Mouse (Mus musculus): ENCODE measurements at regions not wholly inside any gene's neighbourhood (a gene's known extent, or its start where the extent isn't known, plus 50 kb on each side); places are given as distances from the start of the nearest gene placed in this dataset.

GRCm38 (mm10) chr3:132484814-132485213 is 144.8 kb upstream of the Gimd1 start:
- TF ChIP-seq POLR2A (IDR thresholded peaks at IDR 0.05; ENCODE audit: insufficient read depth, low read length), result no peak
- no peak for TF ChIP-seq CTCF (IDR thresholded peaks at IDR 0.05; ENCODE audit: low read depth, low read length)
- no peak for TF ChIP-seq EP300 (IDR thresholded peaks at IDR 0.05; ENCODE audit: insufficient read depth, low read depth, low read length)
- H3K9ac ChIP-seq (ENCODE audit: low read depth, poor library complexity, severe bottlenecking), result no peak overlapping the region

GRCm38 (mm10) chr3:132485553-132485952 is 144.1 kb upstream of the Gimd1 start:
- no peaks in the 10 kb centered on the region for H3K9me3 ChIP-seq (replicated peaks; ENCODE audit: control insufficient read depth, insufficient read depth, low read length, poor library complexity, severe bottlenecking)
- TF ChIP-seq EP300 (IDR thresholded peaks at IDR 0.05; ENCODE audit: insufficient read depth, low read depth, low read length) (no peak), CTCF (IDR thresholded peaks at IDR 0.05; ENCODE audit: low read depth, low read length) (no peak), POLR2A (IDR thresholded peaks at IDR 0.05; ENCODE audit: insufficient read depth, low read length) (no peak)
- no peaks in the 10 kb centered on the region for H3K4me1 ChIP-seq (ENCODE audit: control insufficient read depth, insufficient read depth, low read length)
- H3K4me3 ChIP-seq (ENCODE audit: low read depth, low read length), result no peak overlapping the region
- H3K9ac ChIP-seq (ENCODE audit: low read depth, poor library complexity, severe bottlenecking), result no peak overlapping the region
- no peaks in the 10 kb centered on the region for H3K27me3 ChIP-seq (ENCODE audit: control insufficient read depth, insufficient read depth, low read length, poor library complexity, severe bottlenecking)
- H3K27ac ChIP-seq (ENCODE audit: insufficient read depth, low read length), result no peak overlapping the region
- no peaks in the 10 kb centered on the region for H3K36me3 ChIP-seq (ENCODE audit: control insufficient read depth, insufficient read depth, low read length, poor library complexity, severe bottlenecking)

More at GRCm38 (mm10) chr3:132484814-132485213, 144.8 kb upstream of the Gimd1 start:
- H3K4me1 ChIP-seq (ENCODE audit: control insufficient read depth, insufficient read depth, low read length), result no peaks in the 10 kb centered on the region
- no peaks in the 10 kb centered on the region for H3K36me3 ChIP-seq (ENCODE audit: control insufficient read depth, insufficient read depth, low read length, poor library complexity, severe bottlenecking)
- H3K4me3 ChIP-seq (ENCODE audit: low read depth, low read length), result no peak overlapping the region
- H3K27me3 ChIP-seq (ENCODE audit: control insufficient read depth, insufficient read depth, low read length, poor library complexity, severe bottlenecking), result no peaks in the 10 kb centered on the region
- H3K9me3 ChIP-seq (replicated peaks; ENCODE audit: control insufficient read depth, insufficient read depth, low read length, poor library complexity, severe bottlenecking), result no peaks in the 10 kb centered on the region
- H3K27ac ChIP-seq (ENCODE audit: insufficient read depth, low read length), result no peak overlapping the region

GRCm38 (mm10) chr3:132506095-132506494 is 123.5 kb upstream of the Gimd1 start:
- H3K9me3 ChIP-seq (replicated peaks; ENCODE audit: control insufficient read depth, insufficient read depth, low read length, poor library complexity, severe bottlenecking), result no peaks in the 10 kb centered on the region
- H3K36me3 ChIP-seq (ENCODE audit: control insufficient read depth, insufficient read depth, low read length, poor library complexity, severe bottlenecking), result no peaks in the 10 kb centered on the region
- no peak overlapping the region for H3K9ac ChIP-seq (ENCODE audit: low read depth, poor library complexity, severe bottlenecking)
- no peak overlapping the region for H3K4me3 ChIP-seq (ENCODE audit: low read depth, low read length)
- H3K27ac ChIP-seq (ENCODE audit: insufficient read depth, low read length), result no peak overlapping the region
- no peaks in the 10 kb centered on the region for H3K27me3 ChIP-seq (ENCODE audit: control insufficient read depth, insufficient read depth, low read length, poor library complexity, severe bottlenecking)
- TF ChIP-seq EP300 (IDR thresholded peaks at IDR 0.05; ENCODE audit: insufficient read depth, low read depth, low read length) (no peak), CTCF (IDR thresholded peaks at IDR 0.05; ENCODE audit: low read depth, low read length) (peak; percentile 53)
- H3K4me1 ChIP-seq (ENCODE audit: control insufficient read depth, insufficient read depth, low read length), result no peaks in the 10 kb centered on the region

- no peaks in the 10 kb centered on the region for H3K36me3 ChIP-seq (ENCODE audit: control insufficient read depth, insufficient read depth, low read length, poor library complexity, severe bottlenecking)
- H3K27ac ChIP-seq (ENCODE audit: insufficient read depth, low read length), result no peak overlapping the region
- no peaks in the 10 kb centered on the region for H3K27me3 ChIP-seq (ENCODE audit: control insufficient read depth, insufficient read depth, low read length, poor library complexity, severe bottlenecking)
- no peak overlapping the region for H3K4me3 ChIP-seq (ENCODE audit: low read depth, low read length)
- no peaks in the 10 kb centered on the region for H3K4me1 ChIP-seq (ENCODE audit: control insufficient read depth, insufficient read depth, low read length)
- TF ChIP-seq CTCF (IDR thresholded peaks at IDR 0.05; ENCODE audit: low read depth, low read length) (no peak), POLR2A (IDR thresholded peaks at IDR 0.05; ENCODE audit: insufficient read depth, low read length) (no peak), EP300 (IDR thresholded peaks at IDR 0.05; ENCODE audit: insufficient read depth, low read depth, low read length) (no peak)
- H3K9me3 ChIP-seq (replicated peaks; ENCODE audit: control insufficient read depth, insufficient read depth, low read length, poor library complexity, severe bottlenecking), result no peaks in the 10 kb centered on the region
- no peak overlapping the region for H3K9ac ChIP-seq (ENCODE audit: low read depth, poor library complexity, severe bottlenecking)
Observed at GRCm38 (mm10) chr3:132510240-132510639, 119.4 kb upstream of the Gimd1 start.

- H3K4me1 ChIP-seq (ENCODE audit: control insufficient read depth, insufficient read depth, low read length), result no peaks in the 10 kb centered on the region
- no peaks in the 10 kb centered on the region for H3K9me3 ChIP-seq (replicated peaks; ENCODE audit: control insufficient read depth, insufficient read depth, low read length, poor library complexity, severe bottlenecking)
- H3K27ac ChIP-seq (ENCODE audit: insufficient read depth, low read length), result no peak overlapping the region
- no peak overlapping the region for H3K4me3 ChIP-seq (ENCODE audit: low read depth, low read length)
- TF ChIP-seq EP300 (IDR thresholded peaks at IDR 0.05; ENCODE audit: insufficient read depth, low read depth, low read length) (no peak), POLR2A (IDR thresholded peaks at IDR 0.05; ENCODE audit: insufficient read depth, low read length) (no peak), CTCF (IDR thresholded peaks at IDR 0.05; ENCODE audit: low read depth, low read length) (no peak)
- no peak overlapping the region for H3K9ac ChIP-seq (ENCODE audit: low read depth, poor library complexity, severe bottlenecking)
- no peaks in the 10 kb centered on the region for H3K36me3 ChIP-seq (ENCODE audit: control insufficient read depth, insufficient read depth, low read length, poor library complexity, severe bottlenecking)
- H3K27me3 ChIP-seq (ENCODE audit: control insufficient read depth, insufficient read depth, low read length, poor library complexity, severe bottlenecking), result no peaks in the 10 kb centered on the region
Observed at GRCm38 (mm10) chr3:132512526-132513102, 117.0 kb upstream of the Gimd1 start.

- no peaks in the 10 kb centered on the region for H3K27me3 ChIP-seq (ENCODE audit: control insufficient read depth, insufficient read depth, low read length, poor library complexity, severe bottlenecking)
- H3K9me3 ChIP-seq (replicated peaks; ENCODE audit: control insufficient read depth, insufficient read depth, low read length, poor library complexity, severe bottlenecking), result no peaks in the 10 kb centered on the region
- no peak overlapping the region for H3K27ac ChIP-seq (ENCODE audit: insufficient read depth, low read length)
- H3K9ac ChIP-seq (ENCODE audit: low read depth, poor library complexity, severe bottlenecking), result no peak overlapping the region
- no peaks in the 10 kb centered on the region for H3K4me1 ChIP-seq (ENCODE audit: control insufficient read depth, insufficient read depth, low read length)
- no peak for TF ChIP-seq POLR2A (IDR thresholded peaks at IDR 0.05; ENCODE audit: insufficient read depth, low read length)
- TF ChIP-seq CTCF (IDR thresholded peaks at IDR 0.05; ENCODE audit: low read depth, low read length), result no peak
- TF ChIP-seq EP300 (IDR thresholded peaks at IDR 0.05; ENCODE audit: insufficient read depth, low read depth, low read length), result no peak
- H3K36me3 ChIP-seq (ENCODE audit: control insufficient read depth, insufficient read depth, low read length, poor library complexity, severe bottlenecking), result no peaks in the 10 kb centered on the region
- no peak overlapping the region for H3K4me3 ChIP-seq (ENCODE audit: low read depth, low read length)
Observed at GRCm38 (mm10) chr3:132533323-132533904, 96.2 kb upstream of the Gimd1 start.

All from ES-Bruce4 (cell line).